Comparison of ENCODE assay signal across 28 mouse cellular contexts in the genomic region with DNA sequence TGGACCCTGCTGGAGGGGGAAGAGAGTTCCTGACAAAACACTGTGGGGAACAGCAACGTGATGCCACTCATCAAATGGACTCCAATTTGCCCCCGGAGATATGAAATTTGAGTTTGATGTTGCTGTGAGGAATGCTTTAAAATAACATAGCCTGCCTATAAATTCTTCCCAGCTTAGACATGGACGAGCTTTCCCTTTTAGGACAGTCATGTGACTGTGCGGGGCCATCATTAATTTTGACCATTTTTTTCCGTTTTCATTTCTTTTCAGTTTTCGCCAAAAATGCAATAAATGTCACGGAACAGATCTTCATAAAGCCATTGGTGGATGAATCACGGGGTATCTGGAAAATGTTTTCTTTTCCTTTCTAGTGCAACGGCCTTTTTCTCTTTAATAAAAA. TPM values are rescaled to one million over a fixed set of nuclear protein-coding genes. Genes with fewer than 3 reads are reported as not detected.
A peak's percentile ranks its signal among the peaks of the same experiment; 100 is the strongest.
DNase-seq lines count a peak whose midpoint lies in the region; ATAC-seq and TF ChIP-seq lines count a peak whose summit lies in the region.
"Had no signal": no experiment of that assay in that cellular context is flagged by ENCODE, and none has a peak within 500 bp of the region (broad histone marks: within the 10 kb centered on the region; RNA-seq: fewer than 3 reads in every experiment).

No protein-coding gene starts in this region.

- no peaks in the 10 kb centered on the region for H3K27me3 ChIP-seq in embryonic facial prominence, embryonic 14.5 days (replicated peaks; ENCODE audit: control insufficient read depth, insufficient read depth, low read length)
- peaks cover 26% of the 10 kb centered on the region for H3K27me3 ChIP-seq in embryonic facial prominence, embryonic 10.5 days (replicated peaks; ENCODE audit: low read depth, poor library complexity, severe bottlenecking)

- TF ChIP-seq POLR2A in embryonic fibroblast, embryonic 13.5 days (IDR thresholded peaks at IDR 0.05; ENCODE audit: low read depth, low read length) = no peak

- no peak for TF ChIP-seq CTCF in embryonic fibroblast, embryonic 13.5 days (IDR thresholded peaks at IDR 0.05; ENCODE audit: borderline replicate concordance, insufficient read depth, low read length)

- no peak overlapping the region for H3K4me2 ChIP-seq in embryonic facial prominence, embryonic 14.5 days (ENCODE audit: low read depth, low read length)
- H3K4me2 ChIP-seq: embryonic facial prominence, embryonic 12.5 days; forebrain, embryonic 13.5 days; heart, embryonic 11.5 days; hindbrain, embryonic 12.5 days; hindbrain, embryonic 15.5 days had no signal

- no peaks in the 10 kb centered on the region for H3K36me3 ChIP-seq in embryonic facial prominence, embryonic 14.5 days (ENCODE audit: control insufficient read depth, insufficient read depth, low read length)
- no peaks in the 10 kb centered on the region for H3K36me3 ChIP-seq in embryonic facial prominence, embryonic 10.5 days (replicated peaks)
- H3K36me3 ChIP-seq: embryonic facial prominence, embryonic 12.5 days; forebrain, embryonic 10.5 days; hindbrain, embryonic 12.5 days; hindbrain, embryonic 15.5 days had no signal

- DNase-seq in embryonic facial prominence, embryonic 14.5 days (ENCODE audit: low spot score) = peak; percentile 20
- no peak for DNase-seq in embryonic facial prominence, embryonic 10.5 days (ENCODE audit: low spot score)
- peak; percentile 46 for DNase-seq in 3T3-L1 (ENCODE audit: low read depth, low spot score)
- no peak for DNase-seq in cerebellum, adult 18-20 months
- no peak for DNase-seq in frontal cortex, postnatal 25 days (ENCODE audit: low spot score in 2 of 2)
- DNase-seq: adrenal gland, adult 8-10 months; adrenal gland, postnatal 25 days; B cell, adult 2 months; cerebellum, adult 11-12 months; cerebellum, adult 9-10 months; cerebellum, postnatal 14 days; gastrocnemius, adult 2 months; gastrocnemius, postnatal 14 days; heart, adult 11 months had no signal

- no peak overlapping the region for H3K4me3 ChIP-seq in embryonic facial prominence, embryonic 14.5 days (ENCODE audit: low read depth, low read length)
- no peak overlapping the region for H3K4me3 ChIP-seq in embryonic facial prominence, embryonic 10.5 days
- H3K4me3 ChIP-seq in embryonic fibroblast, embryonic 13.5 days (ENCODE audit: insufficient read depth, low read length) = no peak overlapping the region
- H3K4me3 ChIP-seq: embryonic facial prominence, embryonic 12.5 days; forebrain, embryonic 10.5 days; forebrain, embryonic 13.5 days; gastrocnemius, adult 2 months; hindbrain, embryonic 12.5 days; hindbrain, embryonic 15.5 days had no signal

- H3K9me3 ChIP-seq in embryonic facial prominence, embryonic 14.5 days (ENCODE audit: control insufficient read depth, low read length) = no peaks in the 10 kb centered on the region
- no peaks in the 10 kb centered on the region for H3K9me3 ChIP-seq in embryonic facial prominence, embryonic 10.5 days
- H3K9me3 ChIP-seq: embryonic facial prominence, embryonic 12.5 days; forebrain, embryonic 10.5 days; forebrain, embryonic 13.5 days; hindbrain, embryonic 12.5 days; hindbrain, embryonic 15.5 days had no signal

- H3K27ac ChIP-seq in embryonic facial prominence, embryonic 14.5 days (replicated peaks; ENCODE audit: low read depth, low read length) = no peak overlapping the region
- H3K27ac ChIP-seq in embryonic facial prominence, embryonic 10.5 days (replicated peaks) = no peak overlapping the region
- H3K27ac ChIP-seq in embryonic fibroblast, embryonic 13.5 days (ENCODE audit: insufficient read depth, low read length) = peak overlapping the region; percentile 89
- H3K27ac ChIP-seq: embryonic facial prominence, embryonic 12.5 days; forebrain, embryonic 10.5 days; forebrain, embryonic 13.5 days; gastrocnemius, adult 2 months; hindbrain, embryonic 12.5 days; hindbrain, embryonic 15.5 days had no signal

- ATAC-seq in embryonic facial prominence, embryonic 14.5 days (ENCODE audit: low read depth) = no peak
- ATAC-seq: activated CD4-positive, CD25-positive, alpha-beta regulatory T cell, adult 4 months; CD4-positive, CD25-positive, alpha-beta regulatory T cell, adult 4 months; forebrain, embryonic 13.5 days; forebrain, embryonic 16.5 days had no signal

- no peak overlapping the region for H3K9ac ChIP-seq in embryonic facial prominence, embryonic 14.5 days (ENCODE audit: low read depth, low read length)
- H3K9ac ChIP-seq: embryonic facial prominence, embryonic 12.5 days; forebrain, embryonic 13.5 days; hindbrain, embryonic 12.5 days; hindbrain, embryonic 15.5 days had no signal

- WGBS in embryonic facial prominence, embryonic 14.5 days = 44% methylated on average over 9 of the region's 9 CpGs
- 80% methylated on average over 9 of the region's 9 CpGs for WGBS in embryonic facial prominence, embryonic 10.5 days

- peaks cover 5% of the 10 kb centered on the region; the same call in 1 of the 2 replicates for H3K4me1 ChIP-seq in embryonic facial prominence, embryonic 14.5 days (ENCODE audit: control insufficient read depth, insufficient read depth, low read length)
- peaks cover 10% of the 10 kb centered on the region for H3K4me1 ChIP-seq in embryonic facial prominence, embryonic 10.5 days
- peaks cover 10% of the 10 kb centered on the region for H3K4me1 ChIP-seq in embryonic fibroblast, embryonic 13.5 days (ENCODE audit: control insufficient read depth, insufficient read depth, low read length)
- H3K4me1 ChIP-seq: forebrain, embryonic 13.5 days; hindbrain, embryonic 12.5 days; hindbrain, embryonic 15.5 days had no signal

RNA-seq across cellular contexts. Expression of a gene that starts 25.5 kb away (rescaled TPM):
- 0.14 and 0.26 TPM in 2 replicates for polyA plus RNA-seq in embryonic facial prominence, embryonic 14.5 days (2014; fragmentation: Nextera tagmentation; extraction: Ambion mirVana)
- not detected in 2 replicates for polyA plus RNA-seq in embryonic facial prominence, embryonic 10.5 days (2016; fragmentation: Nextera tagmentation; extraction: Ambion mirVana)
- polyA plus RNA-seq in embryonic fibroblast, embryonic 13.5 days (2011; ENCODE audit: insufficient read length, low read depth, missing spikeins) = not detected in 2 replicates
- polyA plus RNA-seq: activated CD4-positive, CD25-positive, alpha-beta regulatory T cell, adult 4 months; brain, embryonic 14.5 days; CD4-positive, CD25-positive, alpha-beta regulatory T cell, adult 4 months; forebrain, embryonic 10.5 days; forebrain, embryonic 13.5 days; forebrain, embryonic 16.5 days; heart, embryonic 14.5 days; heart, postnatal 0 days; hindbrain, embryonic 15.5 days had no signal

RNA-seq across cellular contexts. Expression of a gene that starts 50.6 kb away (rescaled TPM):
- polyA plus RNA-seq in embryonic facial prominence, embryonic 14.5 days (2014; fragmentation: Nextera tagmentation; extraction: Ambion mirVana) = 3.3 and 3.6 TPM in 2 replicates
- polyA plus RNA-seq in embryonic facial prominence, embryonic 10.5 days (2016; fragmentation: Nextera tagmentation; extraction: Ambion mirVana) = 0.87 and 1.5 TPM in 2 replicates
- 6.9 and 14.6 TPM in 2 replicates for polyA plus RNA-seq in embryonic fibroblast, embryonic 13.5 days (2011; ENCODE audit: insufficient read length, low read depth, missing spikeins)
- polyA plus RNA-seq: activated CD4-positive, CD25-positive, alpha-beta regulatory T cell, adult 4 months; CD4-positive, CD25-positive, alpha-beta regulatory T cell, adult 4 months; heart, postnatal 0 days; intestine, embryonic 14.5 days had no signal

Comparison
In these comparisons a context has a peak if more than half of its experiments do, and no peak if none do; other contexts are left out.
1. DNase-seq: peak in embryonic facial prominence, embryonic 14.5 days (single experiment) and 3T3-L1 (single experiment); none in embryonic facial prominence, embryonic 10.5 days (single experiment), cerebellum, adult 18-20 months (0 of 2) and frontal cortex, postnatal 25 days (0 of 2).